Mouse (Mus musculus): Measurements from ENCODE around the gene Dnph1.

GRCm38 (mm10) chr17:46511059-46511710 is 14.7 kb downstream of the Dnph1 start:
- TF ChIP-seq FLI1 (IDR thresholded peaks at IDR 0.05; ENCODE audit: low read length) = no peak
- TF ChIP-seq GATA1 (IDR thresholded peaks at IDR 0.05; ENCODE audit: borderline replicate concordance, low read length) = no peak

All from megakaryocyte, embryonic 14.5 days (primary cell).